Mouse (Mus musculus) cerebellum, adult 2 months (tissue): ENCODE data around the gene Crlf3.

Experiments used
- CTCF ChIP-seq: fragments of 200-500 bp; IDR thresholded peaks from 2 replicates; pipeline ENCODE4 v1.5.1; 2011; ENCODE audit warnings: low read depth, mild to moderate bottlenecking, control low read depth, low read length, moderate library complexity, borderline replicate concordance; ENCODE audit not compliant: insufficient read depth
- POLR2A ChIP-seq: fragments of 200-500 bp; IDR thresholded peaks from 2 replicates; pipeline ENCODE4 v1.6.1; 2011; ENCODE audit warnings: low read length, control low read depth, borderline replicate concordance; ENCODE audit not compliant: insufficient read depth

GRCm38 (mm10) chr11:80037495-80037894 is 43.3 kb downstream of the Crlf3 start:
- TF ChIP-seq CTCF (no peak), POLR2A (no peak)
